ENCODE assay signal across 8 mouse cellular contexts in the genomic region with DNA sequence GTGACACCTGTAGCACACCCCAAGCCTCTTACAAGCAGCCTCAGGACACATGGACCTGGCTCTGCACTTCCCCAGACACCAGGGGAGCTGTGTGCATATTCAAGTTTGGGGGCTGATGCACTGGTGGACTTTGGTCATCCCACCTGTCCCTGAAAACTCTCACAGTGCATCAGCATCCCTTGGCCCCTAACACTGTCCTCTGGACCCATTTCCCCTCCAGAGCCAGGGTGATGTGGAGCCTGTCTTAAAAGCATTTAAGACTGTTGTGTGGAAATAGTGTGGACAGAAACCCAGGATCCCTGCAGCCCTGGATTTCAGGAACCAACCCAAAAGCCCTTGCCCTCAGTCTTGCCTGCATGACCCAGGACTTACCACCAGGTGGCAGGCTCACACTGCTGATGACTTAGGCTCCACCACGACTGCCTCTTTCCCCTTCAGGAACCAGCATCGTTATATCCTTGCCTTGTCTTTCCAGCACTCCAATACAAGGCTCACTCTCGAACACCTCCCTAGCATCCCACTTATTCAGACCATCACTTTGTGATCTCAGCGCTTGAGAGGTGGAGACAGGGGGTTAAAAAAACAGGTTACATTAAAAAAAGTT.
DNase-seq lines count a peak whose midpoint lies in the region; ATAC-seq and TF ChIP-seq lines count a peak whose summit lies in the region.

No protein-coding gene starts in this region.

- H3K4me1 ChIP-seq in cortical plate, adult 2 months (ENCODE audit: control insufficient read depth, insufficient read depth, low read length): no peaks in the 10 kb centered on the region
- H3K4me1 ChIP-seq in limb, embryonic 12.5 days (replicated peaks): no peaks in the 10 kb centered on the region

- H3K9ac ChIP-seq in limb, embryonic 12.5 days (replicated peaks): no peak overlapping the region

- H3K4me2 ChIP-seq in limb, embryonic 12.5 days: no peak overlapping the region

- peaks cover 16% of the 10 kb centered on the region; the same call in 1 of the 2 replicates for H3K27me3 ChIP-seq in limb, embryonic 12.5 days

- no peak for TF ChIP-seq POLR2A in cortical plate, adult 2 months (IDR thresholded peaks at IDR 0.05; ENCODE audit: extremely low read depth, insufficient read depth, low read length)

- ATAC-seq in limb, embryonic 12.5 days (ENCODE audit: insufficient number of reproducible peaks, insufficient read depth, low FRiP score, low TSS enrichment, low read depth): 0 out of 2 replicates have a peak, but pooled peaks have one; percentile 44
- peak; percentile 57; the same call in 1 of the 2 replicates for ATAC-seq in monocyte, adult 5-6 weeks (replicated peaks; ENCODE audit: insufficient number of reproducible peaks, low FRiP score, low TSS enrichment, poor library complexity, severe bottlenecking)

- peak; percentile 13 for DNase-seq in 3134 (ENCODE audit: extremely low read depth, insufficient read length, low spot score)
- peak; percentile 62 to 89 for DNase-seq in adrenal gland, adult (ENCODE audit: inconsistent age in 2 of 2, low spot score in 1 of 2)
- peak; percentile 79 for DNase-seq in gastrocnemius, postnatal 10 days
- DNase-seq in kidney, adult 8-10 months: peak; percentile 13 to 72
- peak; percentile 54 to 82 for DNase-seq in spleen, postnatal 4 days (ENCODE audit: low spot score in 2 of 2)

- peak; percentile 97 for TF ChIP-seq CTCF in cortical plate, adult 2 months (IDR thresholded peaks at IDR 0.05; ENCODE audit: extremely low read depth, insufficient read depth, low read length)

- H3K9me3 ChIP-seq in limb, embryonic 12.5 days: no peaks in the 10 kb centered on the region

- no peak overlapping the region for H3K4me3 ChIP-seq in cortical plate, adult 2 months (ENCODE audit: insufficient read depth, low read length)
- no peak overlapping the region for H3K4me3 ChIP-seq in limb, embryonic 12.5 days (replicated peaks)

- H3K36me3 ChIP-seq in limb, embryonic 12.5 days: no peaks in the 10 kb centered on the region

- no peak overlapping the region for H3K27ac ChIP-seq in cortical plate, adult 2 months (ENCODE audit: insufficient read depth, low read length)
- H3K27ac ChIP-seq in limb, embryonic 12.5 days: no peak overlapping the region

- 3% methylated on average over 4 of the region's 4 CpGs for WGBS in limb, embryonic 12.5 days

Comparison
In these comparisons a context has a peak if more than half of its experiments do, and no peak if none do; other contexts are left out.
1. DNase-seq: peak in every context shown above with its lines; median percentile 79 in gastrocnemius, postnatal 10 days; 76 in adrenal gland, adult; 68 in spleen, postnatal 4 days; 42 in kidney, adult 8-10 months; 13 in 3134.